Mouse (Mus musculus) left cerebral cortex, adult 9 months (tissue): ENCODE results near the gene Zswim4.
"Not testable (repeated sequence)": the region's sequence is repeated elsewhere in the genome, so short reads cannot be mapped to it uniquely, and the experiment has no call there.

Experiments used
- DNase-seq, 2 experiments: peaks; one replicate each; pipeline ENCODE4 v3.0.0; 2022; ENCODE audit warnings: low spot score in 2 of 2

Gene Zswim4

DNA sequence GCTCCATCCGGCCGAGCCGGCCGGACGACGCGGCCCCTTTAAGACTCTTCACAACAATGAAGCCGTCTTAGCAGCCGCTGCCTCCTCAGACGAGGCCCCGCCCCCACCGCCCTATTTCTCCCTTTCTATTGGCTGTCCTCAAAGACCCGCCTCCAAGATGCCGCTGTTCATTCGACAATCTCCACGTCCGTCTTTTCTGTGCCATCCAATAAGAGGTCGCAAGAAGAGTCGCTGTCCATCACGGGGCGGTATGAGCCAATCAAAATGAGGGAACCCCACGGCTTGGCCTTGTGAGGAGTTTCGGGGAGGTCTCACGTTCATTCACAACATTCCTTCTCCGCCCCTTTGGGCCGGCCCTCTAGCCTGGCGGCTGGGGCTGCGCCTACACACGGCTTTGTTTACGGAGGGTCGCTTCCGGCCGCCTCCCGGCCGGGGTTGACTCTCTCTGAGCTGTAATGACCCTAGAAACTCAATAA lies at the start of gene Zswim4:
Zswim4 (minus strand) TSS at position 58 of the 476 bp plus-strand sequence.
- peak; percentile 98 to 100 for DNase-seq

DNA sequence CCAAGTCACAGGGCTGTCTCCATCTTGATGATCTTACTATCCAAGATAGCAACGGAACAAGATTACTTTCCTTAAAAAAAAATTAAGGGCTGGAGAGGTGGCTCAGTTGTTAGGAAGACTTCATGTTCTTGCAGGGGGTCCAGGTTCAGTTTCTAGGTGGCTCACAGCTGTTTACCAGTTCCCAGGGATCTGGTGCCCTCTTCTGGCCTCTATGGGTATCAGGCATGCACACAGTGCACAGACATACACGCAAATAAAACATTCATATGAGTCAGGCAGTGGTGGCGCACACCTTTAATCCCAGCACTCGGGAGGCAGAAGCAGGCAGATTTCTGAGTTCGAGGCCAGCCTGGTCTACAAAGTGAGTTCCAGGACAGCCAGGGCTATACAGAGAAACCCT lies 48.8 kb upstream of the Zswim4 start:
- DNase-seq, result not testable (repeated sequence)

DNA sequence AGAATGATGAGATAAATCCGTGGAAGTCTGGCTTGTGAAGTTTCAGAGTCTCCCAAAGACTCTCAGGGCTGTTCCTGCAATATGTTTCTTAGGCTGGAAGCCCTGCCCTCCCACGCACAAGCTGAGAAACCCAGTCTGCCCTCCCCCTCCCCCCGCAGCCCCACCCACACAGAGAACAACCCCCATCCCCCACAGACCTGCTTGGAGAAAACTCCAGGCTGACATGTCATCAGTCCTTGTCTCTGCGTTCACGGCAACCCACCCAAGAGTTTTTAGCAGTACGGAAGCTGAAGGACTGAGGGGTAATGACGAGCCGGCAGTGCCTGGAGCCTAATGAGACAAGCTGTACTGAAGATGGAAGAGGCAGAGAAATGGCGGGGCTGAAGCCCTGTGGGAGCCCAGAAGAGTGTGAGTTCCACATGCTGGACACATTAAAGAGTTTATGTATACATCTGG lies 47.8 kb upstream of the Zswim4 start:
- DNase-seq, result no peak

GRCm38 (mm10) chr8:84280777-84281176 lies 43.9 kb upstream of the Zswim4 start:
- DNase-seq, result no peak

DNA sequence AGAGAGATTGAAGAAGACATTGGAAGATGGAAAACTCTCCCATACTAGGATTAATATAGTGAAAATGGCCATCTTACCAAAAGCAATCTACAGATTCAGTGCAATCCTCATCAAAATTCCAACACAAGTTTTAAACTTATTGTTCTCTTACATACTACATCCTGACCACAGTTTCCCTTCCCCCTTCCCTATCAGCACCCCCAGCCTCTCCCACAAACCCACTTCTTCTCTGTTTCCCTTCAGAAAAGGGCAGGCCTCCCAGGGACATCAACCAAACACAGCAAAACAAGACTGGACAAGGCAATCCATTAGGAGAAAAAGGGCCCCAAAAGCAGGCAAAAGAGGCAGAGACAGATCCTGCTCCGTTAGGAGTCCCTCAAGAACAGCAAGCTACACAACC lies 39.6 kb upstream of the Zswim4 start:
- DNase-seq, result no peak

DNA sequence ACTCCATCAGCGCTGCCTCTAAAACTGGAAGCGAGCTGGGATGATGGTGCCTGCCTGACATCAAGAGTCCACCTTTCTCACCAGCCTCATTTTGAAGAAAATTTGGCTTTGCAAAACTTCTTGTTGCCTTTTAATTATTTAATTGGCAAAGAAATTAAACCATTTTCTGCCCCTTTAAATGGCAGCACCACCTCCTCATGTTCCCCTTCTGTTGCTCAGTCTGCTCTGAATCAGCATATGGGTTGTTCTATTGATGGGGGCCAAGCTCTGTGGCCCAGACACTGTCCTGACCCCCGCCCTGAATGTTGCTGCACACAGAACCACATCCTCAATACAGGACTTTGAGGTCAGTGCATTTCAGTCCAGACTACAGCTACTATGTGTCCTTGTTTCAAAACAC lies 37.1 kb upstream of the Zswim4 start:
- no peak for DNase-seq

DNA sequence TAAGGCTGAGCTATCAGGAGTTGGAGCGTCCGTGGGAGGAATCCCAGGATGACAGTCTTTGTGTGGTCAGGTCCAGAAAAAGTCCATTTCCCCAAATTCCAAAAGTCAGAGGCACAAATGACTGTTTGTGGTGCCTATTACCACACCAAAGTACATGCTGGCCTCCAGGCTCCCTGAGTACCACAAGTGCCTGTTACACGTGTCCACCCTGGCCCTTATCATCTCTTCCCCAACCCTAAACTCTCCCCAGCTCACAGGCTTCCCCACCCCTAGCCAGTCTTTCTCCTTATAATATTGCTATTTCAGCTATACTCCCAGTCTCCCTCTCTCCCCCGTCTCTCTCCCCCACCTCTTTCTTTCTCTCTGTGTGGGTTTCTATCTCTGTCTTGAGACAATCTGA lies 35.4 kb upstream of the Zswim4 start:
- no peak for DNase-seq

DNA sequence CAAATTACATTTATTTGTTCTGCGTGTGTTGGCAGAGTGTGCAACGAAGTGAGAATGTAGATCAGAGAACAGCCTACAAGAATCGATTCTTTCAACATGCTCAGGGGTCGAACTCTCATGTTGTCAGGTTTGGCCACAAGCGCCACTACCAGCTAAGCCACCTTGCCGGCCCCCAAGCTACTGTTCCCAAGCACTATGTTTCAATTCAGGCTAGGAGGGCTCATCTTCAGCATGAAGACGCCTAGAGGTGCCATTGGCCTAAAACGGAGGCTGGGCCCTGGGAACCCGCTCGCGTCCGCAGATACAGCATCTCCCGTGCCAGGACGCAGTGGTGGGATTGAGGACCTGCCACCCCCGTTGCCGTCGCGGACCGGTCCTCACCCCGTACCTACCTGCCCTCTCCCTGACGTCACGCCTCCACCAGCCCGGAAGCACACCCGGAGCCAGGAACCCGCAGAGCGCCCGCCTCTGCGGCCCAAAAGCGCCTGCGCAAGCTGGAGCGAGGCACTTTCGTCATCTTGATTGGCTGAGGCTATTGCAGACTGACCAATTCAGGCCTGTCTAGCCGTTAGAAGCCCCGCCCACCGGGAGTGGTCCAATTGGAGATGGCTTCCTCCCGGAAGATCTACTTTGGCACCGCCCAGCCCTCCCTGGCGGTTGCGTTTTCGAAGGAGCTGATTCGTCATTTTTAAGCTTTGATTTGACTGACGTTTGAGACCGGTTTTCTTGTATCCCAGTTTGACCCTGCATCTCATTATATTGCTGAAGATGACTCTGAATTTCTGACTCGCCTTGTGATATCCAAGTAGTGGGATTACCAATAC lies 33.3 kb upstream of the Zswim4 start, which contains the start of gene Ccdc130:
Ccdc130 (minus strand) TSS at position 431 of the 824 bp plus-strand sequence.
- DNase-seq, result peak; percentile 99 to 100

GRCm38 (mm10) chr8:84261098-84261497 lies 24.2 kb upstream of the Zswim4 start:
- DNase-seq, result peak in 1 of 2 experiments; percentile 49

DNA sequence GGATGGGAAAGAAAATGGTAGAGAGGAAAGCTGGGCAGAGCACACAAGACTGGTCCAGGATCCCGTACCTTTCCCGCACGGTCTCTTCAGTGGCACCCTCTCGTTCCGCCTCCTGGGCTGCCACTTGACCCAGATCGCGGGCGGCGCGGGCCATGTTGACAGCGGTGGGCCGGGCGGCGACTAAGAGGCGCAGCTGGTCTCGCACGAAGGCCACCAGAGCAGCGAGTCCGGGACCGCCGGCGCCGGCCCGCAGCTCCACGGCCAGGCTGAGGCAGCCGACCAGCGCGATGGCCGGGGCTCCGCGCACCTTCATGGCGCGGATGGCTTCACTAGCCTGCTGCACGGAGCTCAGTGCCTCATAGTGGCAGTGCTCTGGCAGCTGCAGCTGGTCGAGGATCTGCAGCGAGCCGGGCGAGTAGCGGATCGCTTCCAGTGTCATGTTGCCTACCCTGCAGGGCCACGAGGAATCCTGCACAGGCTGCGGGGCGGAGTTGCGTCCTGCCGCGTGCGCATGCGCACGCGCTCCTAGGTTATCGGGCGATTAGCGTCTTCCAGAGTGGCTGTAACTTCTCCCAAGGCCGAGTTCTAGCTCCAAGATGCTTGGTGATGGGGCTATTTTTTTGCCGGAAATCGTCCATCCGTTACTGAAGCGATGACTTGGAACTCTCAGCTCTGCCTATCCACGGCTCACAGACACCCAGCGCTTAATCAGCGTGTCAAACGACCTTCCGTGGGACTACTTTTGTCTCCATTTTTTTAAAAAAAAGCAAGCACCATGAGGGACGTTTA lies 20.2 kb upstream of the Zswim4 start, which contains the start of gene Mri1:
Mri1 (minus strand) TSS at position 505 of the 789 bp plus-strand sequence.
- peak in 1 of 2 experiments; percentile 77 for DNase-seq

- no peak for DNase-seq
These were observed 19.6 kb upstream of the Zswim4 start for GRCm38 (mm10) chr8:84256458-84256821.

- no peak for DNase-seq
These were observed 19.0 kb upstream of the Zswim4 start for GRCm38 (mm10) chr8:84255858-84256257.

GRCm38 (mm10) chr8:84249257-84250170 lies 12.7 kb upstream of the Zswim4 start, which contains the start of gene D8Ertd738e:
TSS of gene D8Ertd738e (minus strand) at chr8:84249719.
- peak; percentile 79 to 88 for DNase-seq

- no peak for DNase-seq
These were observed 5.0 kb upstream of the Zswim4 start for GRCm38 (mm10) chr8:84241821-84242220.

- no peak for DNase-seq
These were observed 4.3 kb upstream of the Zswim4 start for GRCm38 (mm10) chr8:84241167-84241566.

GRCm38 (mm10) chr8:84237542-84238229 lies 831 bp upstream of the Zswim4 start:
- DNase-seq, result no peak

- DNase-seq, result no peak
These were observed 351 bp downstream of the Zswim4 start for GRCm38 (mm10) chr8:84236410-84236997.

GRCm38 (mm10) chr8:84235746-84236409 lies 977 bp downstream of the Zswim4 start:
- no peak for DNase-seq

DNA sequence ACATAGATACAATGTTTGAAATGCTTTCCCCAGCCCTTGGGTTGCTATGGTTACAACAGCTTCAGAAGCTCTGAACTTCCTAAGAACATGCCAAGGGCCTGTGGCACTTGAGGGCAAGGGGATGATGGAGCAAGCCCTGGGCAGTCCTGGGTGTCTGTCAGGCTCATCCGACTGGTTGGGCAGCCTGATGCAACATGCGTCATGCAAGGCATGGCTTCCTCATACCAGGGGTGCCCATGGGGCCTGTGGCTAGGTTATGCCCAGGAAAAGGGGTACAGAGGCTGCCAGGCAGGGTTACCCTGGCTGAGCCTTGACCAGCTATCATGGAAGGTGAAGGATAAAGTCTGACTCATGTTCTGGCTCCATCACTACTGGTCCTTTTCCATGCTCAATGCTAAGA lies 3.8 kb downstream of the Zswim4 start:
- DNase-seq, result no peak

- DNase-seq, result no peak
These were observed 6.1 kb downstream of the Zswim4 start for GRCm38 (mm10) chr8:84230735-84231134.
